Mouse (Mus musculus) 3T3-L1 (cell line): ENCODE results near the gene Ksr1.

Experiments
- DNase-seq: peaks from one replicate; pipeline ENCODE4 v3.0.0-alpha.2; 2015; ENCODE audit warnings: low read depth, low spot score

Ksr1 gene

GRCm38 (mm10) chr11:79125775-79126174, 20.4 kb downstream of the Ksr1 start:
- DNase-seq: no peak

- DNase-seq: no peak
Measured at GRCm38 (mm10) chr11:79122556-79122955, 23.7 kb downstream of the Ksr1 start.

GRCm38 (mm10) chr11:79120087-79120486, 26.1 kb downstream of the Ksr1 start:
- no peak for DNase-seq

GRCm38 (mm10) chr11:79118918-79119377, 27.3 kb downstream of the Ksr1 start:
- peak; percentile 39 for DNase-seq

GRCm38 (mm10) chr11:79116665-79117064, 29.5 kb downstream of the Ksr1 start:
- DNase-seq: no peak

- DNase-seq: no peak
Measured at GRCm38 (mm10) chr11:79115659-79116058, 30.5 kb downstream of the Ksr1 start.

- DNase-seq: no peak
Measured at GRCm38 (mm10) chr11:79114061-79114460, 32.1 kb downstream of the Ksr1 start.

GRCm38 (mm10) chr11:79113397-79113796, 32.8 kb downstream of the Ksr1 start:
- no peak for DNase-seq

- no peak for DNase-seq
Measured at GRCm38 (mm10) chr11:79112559-79113302, 33.5 kb downstream of the Ksr1 start.

GRCm38 (mm10) chr11:79111864-79112558, 34.2 kb downstream of the Ksr1 start:
- peak; percentile 11 for DNase-seq

- DNase-seq: peak; percentile 23
Measured at GRCm38 (mm10) chr11:79110446-79110845, 35.8 kb downstream of the Ksr1 start.

- no peak for DNase-seq
Measured at GRCm38 (mm10) chr11:79107934-79108333, 38.3 kb downstream of the Ksr1 start.

- no peak for DNase-seq
Measured at GRCm38 (mm10) chr11:79104998-79105397, 41.2 kb downstream of the Ksr1 start.

GRCm38 (mm10) chr11:79104538-79104937, 41.7 kb downstream of the Ksr1 start:
- no peak for DNase-seq

- DNase-seq: no peak
Measured at GRCm38 (mm10) chr11:79104096-79104495, 42.1 kb downstream of the Ksr1 start.

- DNase-seq: no peak
Measured at GRCm38 (mm10) chr11:79103461-79103869, 42.7 kb downstream of the Ksr1 start.

- DNase-seq: no peak
Measured at GRCm38 (mm10) chr11:79102280-79102679, 43.9 kb downstream of the Ksr1 start.

GRCm38 (mm10) chr11:79101568-79101967, 44.6 kb downstream of the Ksr1 start:
- no peak for DNase-seq

GRCm38 (mm10) chr11:79099032-79099431, 47.2 kb downstream of the Ksr1 start:
- DNase-seq: no peak

GRCm38 (mm10) chr11:79097736-79098135, 48.5 kb downstream of the Ksr1 start:
- no peak for DNase-seq

GRCm38 (mm10) chr11:79096673-79097072, 49.5 kb downstream of the Ksr1 start:
- no peak for DNase-seq

GRCm38 (mm10) chr11:79095713-79096112, 50.5 kb downstream of the Ksr1 start:
- no peak for DNase-seq

- DNase-seq: no peak
Measured at GRCm38 (mm10) chr11:79094727-79095126, 51.5 kb downstream of the Ksr1 start.
